Mouse (Mus musculus): Measurements from ENCODE around the gene Matn4.

DNA sequence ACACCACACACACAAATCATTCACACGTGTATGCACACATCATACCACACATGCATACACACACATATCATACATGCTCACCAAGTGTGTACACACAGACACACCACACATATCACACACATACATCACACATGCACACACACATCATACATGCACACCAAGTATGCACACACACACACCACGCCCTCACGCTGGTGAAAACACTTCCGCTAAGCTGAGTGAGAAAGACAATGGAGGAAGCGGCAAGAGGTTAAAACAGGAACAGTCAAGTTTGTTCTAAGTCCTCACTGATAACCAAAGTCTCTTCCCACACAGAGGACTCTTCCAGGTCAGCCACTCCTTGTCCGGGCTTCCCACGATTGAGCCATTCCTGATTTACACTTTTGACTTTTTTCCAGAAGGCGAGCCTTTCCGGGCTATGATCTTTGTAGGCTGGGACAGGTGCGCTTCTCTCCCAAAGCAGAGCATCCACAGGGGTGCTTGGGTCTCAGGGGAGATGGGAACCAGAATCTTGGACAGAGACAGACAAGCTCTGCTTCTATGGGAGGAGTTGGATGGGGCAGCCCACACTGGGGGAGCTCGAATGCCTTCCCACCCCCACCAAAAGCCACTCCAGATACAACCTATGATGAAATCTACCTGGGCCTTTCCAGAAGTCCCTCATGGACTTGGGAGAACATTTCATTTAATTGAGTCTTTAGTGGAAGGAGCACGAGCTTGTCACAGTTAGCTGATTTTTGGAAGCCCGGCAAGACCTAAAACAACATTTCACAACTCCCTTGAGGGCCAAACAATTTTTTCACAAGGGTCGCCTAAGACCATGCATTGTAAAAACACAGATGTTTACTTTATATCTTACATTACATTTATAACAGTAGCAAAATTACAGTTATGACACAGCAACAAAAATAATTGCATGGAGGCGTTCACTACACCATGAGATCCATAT, 27.2 kb downstream of the Matn4 start:
- TF ChIP-seq CTCF (IDR thresholded peaks at IDR 0.05; ENCODE audit: borderline replicate concordance, insufficient read depth, low read length) = no peak
- TF ChIP-seq POLR2A (IDR thresholded peaks at IDR 0.05; ENCODE audit: low read depth, low read length) = no peak
